Mouse (Mus musculus): ENCODE measurements around the gene Aff4. TPM values are rescaled to one million over a fixed set of nuclear protein-coding genes. Genes with fewer than 3 reads are reported as not detected.
A peak's percentile ranks its signal among the peaks of the same experiment; 100 is the strongest.

Gene Aff4
- polyA plus RNA-seq, 1 experiment from 2014 or later, result 67.4 TPM

DNA sequence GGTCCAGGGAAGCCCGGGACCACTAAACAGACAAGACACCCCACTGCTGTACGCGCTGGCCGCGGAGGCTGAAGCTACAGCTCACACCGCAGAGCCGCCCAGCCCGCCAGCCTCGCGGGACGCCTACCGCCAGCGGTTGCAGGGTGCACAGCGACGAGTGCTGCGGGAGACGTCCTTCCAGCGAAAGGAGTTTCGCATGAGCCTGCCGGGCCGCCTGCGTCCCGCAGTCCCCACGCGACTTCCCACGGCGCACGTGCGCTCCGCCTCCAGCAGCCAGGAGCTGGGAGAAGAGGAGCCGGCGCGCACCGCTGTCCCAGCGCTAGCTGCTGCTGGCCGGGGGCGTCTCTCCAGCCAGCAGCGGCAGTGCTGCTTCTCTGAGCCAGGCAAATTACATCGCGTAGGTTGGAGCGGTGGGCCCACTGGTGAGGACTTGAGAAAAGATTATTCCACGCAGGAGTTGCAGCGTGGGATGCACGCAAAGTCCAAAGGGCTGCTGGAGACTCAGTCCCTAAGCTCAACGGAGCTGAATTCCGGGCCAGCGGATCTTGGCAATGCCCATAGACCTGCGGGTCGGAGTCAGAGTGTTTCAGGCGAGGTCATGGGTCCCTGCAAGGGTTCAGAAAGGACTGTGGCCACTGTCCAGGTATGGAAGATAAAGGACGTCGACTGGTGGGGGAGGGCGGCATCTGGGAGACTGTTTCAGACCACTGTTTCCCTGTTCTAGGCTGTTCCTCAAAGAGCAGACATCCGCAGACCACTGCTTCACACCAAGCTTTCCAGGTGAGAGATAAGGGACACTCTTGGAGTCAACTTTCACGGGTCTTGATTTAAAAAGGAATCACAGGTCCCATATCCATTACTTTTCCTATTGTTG is 113.2 kb downstream of the Aff4 start:
- 7% methylated on average over 55 of the region's 55 CpGs for WGBS
- H3K27me3 ChIP-seq, result peaks cover 66% of the 10 kb centered on the region
- H3K27ac ChIP-seq, result no peak overlapping the region
- ATAC-seq (ENCODE audit: insufficient number of reproducible peaks, insufficient read depth, low FRiP score, low TSS enrichment, low read depth), result no peak
- no peaks in the 10 kb centered on the region for H3K9me3 ChIP-seq
- peak overlapping the region; percentile 86 for H3K4me2 ChIP-seq
- peaks cover 4% of the 10 kb centered on the region; the same call in 1 of the 2 replicates for H3K36me3 ChIP-seq
- H3K4me3 ChIP-seq (replicated peaks), result peak overlapping the region; percentile 40
- H3K4me1 ChIP-seq (replicated peaks), result peaks cover 25% of the 10 kb centered on the region
- peak overlapping the region; percentile 44 for H3K9ac ChIP-seq (replicated peaks)

- H3K4me1 ChIP-seq (replicated peaks), result peaks cover 39% of the 10 kb centered on the region
- no peaks in the 10 kb centered on the region for H3K9me3 ChIP-seq
- peak overlapping the region; percentile 24 for H3K4me3 ChIP-seq (replicated peaks)
- H3K27me3 ChIP-seq, result peaks cover 76% of the 10 kb centered on the region
- ATAC-seq (ENCODE audit: insufficient number of reproducible peaks, insufficient read depth, low FRiP score, low TSS enrichment, low read depth), result peak; percentile 18; the same call in 1 of the 2 replicates
- no peak overlapping the region; the same call in 1 of the 2 replicates for H3K9ac ChIP-seq (replicated peaks)
- H3K36me3 ChIP-seq, result peaks cover 4% of the 10 kb centered on the region; the same call in 1 of the 2 replicates
- 8% methylated on average over 40 of the region's 40 CpGs for WGBS
- H3K27ac ChIP-seq, result no peak overlapping the region
- peak overlapping the region; percentile 56 for H3K4me2 ChIP-seq
Observed at GRCm38 (mm10) chr11:53466231-53466971, 115.8 kb downstream of the Aff4 start.

GRCm38 (mm10) chr11:53469294-53469967 is 118.8 kb downstream of the Aff4 start:
- H3K36me3 ChIP-seq, result peaks cover 4% of the 10 kb centered on the region; the same call in 1 of the 2 replicates
- H3K9me3 ChIP-seq, result no peaks in the 10 kb centered on the region
- H3K4me2 ChIP-seq, result peak overlapping the region; percentile 55
- H3K4me3 ChIP-seq (replicated peaks), result no peak overlapping the region; the same call in 1 of the 2 replicates
- 38% methylated on average over 16 of the region's 16 CpGs for WGBS
- H3K9ac ChIP-seq (replicated peaks), result no peak overlapping the region
- ATAC-seq (ENCODE audit: insufficient number of reproducible peaks, insufficient read depth, low FRiP score, low TSS enrichment, low read depth), result no peak
- H3K27ac ChIP-seq, result peak overlapping the region; percentile 80
- peaks cover 24% of the 10 kb centered on the region for H3K4me1 ChIP-seq (replicated peaks)
- H3K27me3 ChIP-seq, result peaks cover 56% of the 10 kb centered on the region

- H3K4me1 ChIP-seq (replicated peaks), result peaks cover 24% of the 10 kb centered on the region
- peak within 1 kb of the TSS; percentile 74 for H3K27ac ChIP-seq
- H3K4me3 ChIP-seq (replicated peaks), result peak within 1 kb of the TSS; percentile 22
- peak; percentile 70; the same call in 1 of the 2 replicates for ATAC-seq (ENCODE audit: insufficient number of reproducible peaks, insufficient read depth, low FRiP score, low TSS enrichment, low read depth)
- H3K27me3 ChIP-seq, result peaks cover 56% of the 10 kb centered on the region
- H3K4me2 ChIP-seq, result peak within 1 kb of the TSS; percentile 55
- H3K36me3 ChIP-seq, result no peaks in the 10 kb centered on the region; the same call in 1 of the 2 replicates
- H3K9me3 ChIP-seq, result no peaks in the 10 kb centered on the region
- H3K9ac ChIP-seq (replicated peaks), result 0 out of 2 replicates have a peak within 1 kb of the TSS, but pooled peaks have one; percentile 8
- 4% methylated on average over 29 of the region's 29 CpGs for WGBS
Observed at GRCm38 (mm10) chr11:53469968-53470695, 119.5 kb downstream of the Aff4 start, which contains the start of gene Gm9837. TSS of gene Gm9837 (minus strand) at chr11:53470479.

Small RNA genes lying within 50 kb of the gene (microRNA-seq; reads per million reads assigned to microRNA genes)
- not detected for gene Mir6920

Other genes starting within 250 kb of the Aff4 start
- 108 and 118 TPM in 2 replicates for gene Hspa4, start 50.4 kb upstream of the Aff4 start, polyA plus RNA-seq (2016; fragmentation: Nextera tagmentation; extraction: Ambion mirVana)
- 21.0 and 22.5 TPM in 2 replicates for gene Zcchc10, start 26.2 kb upstream of the Aff4 start, polyA plus RNA-seq (2016; fragmentation: Nextera tagmentation; extraction: Ambion mirVana)
- 0.44 TPM in 1 of 2 replicates, not detected in the other for gene Leap2, start 72.3 kb downstream of the Aff4 start, polyA plus RNA-seq (2016; fragmentation: Nextera tagmentation; extraction: Ambion mirVana)
- gene Uqcrq, start 80.0 kb downstream of the Aff4 start, polyA plus RNA-seq (2016; fragmentation: Nextera tagmentation; extraction: Ambion mirVana), result 461 and 512 TPM in 2 replicates
- 1.2 and 1.9 TPM in 2 replicates for gene Gdf9, start 80.2 kb downstream of the Aff4 start, polyA plus RNA-seq (2016; fragmentation: Nextera tagmentation; extraction: Ambion mirVana)
- gene Gm10447, start 106.3 kb downstream of the Aff4 start, polyA plus RNA-seq (2016; fragmentation: Nextera tagmentation; extraction: Ambion mirVana), result 0.36 and 0.38 TPM in 2 replicates
- 6.3 and 6.8 TPM in 2 replicates for gene Shroom1, start 106.4 kb downstream of the Aff4 start, polyA plus RNA-seq (2016; fragmentation: Nextera tagmentation; extraction: Ambion mirVana)
- gene Gm9837, start 119.6 kb downstream of the Aff4 start, polyA plus RNA-seq (2016; fragmentation: Nextera tagmentation; extraction: Ambion mirVana), result not detected in 2 replicates
- not detected in 2 replicates for gene Gm9945, start 129.3 kb downstream of the Aff4 start, polyA plus RNA-seq (2016; fragmentation: Nextera tagmentation; extraction: Ambion mirVana)
- 0.24 and 0.32 TPM in 2 replicates for gene Sowaha, start 129.4 kb downstream of the Aff4 start, polyA plus RNA-seq (2016; fragmentation: Nextera tagmentation; extraction: Ambion mirVana)
- gene Sept8, start 168.4 kb downstream of the Aff4 start, polyA plus RNA-seq (2016; fragmentation: Nextera tagmentation; extraction: Ambion mirVana), result 36.7 and 41.8 TPM in 2 replicates
- gene Kif3a, start 216.5 kb downstream of the Aff4 start, polyA plus RNA-seq (2016; fragmentation: Nextera tagmentation; extraction: Ambion mirVana), result 80.7 and 84.6 TPM in 2 replicates

Data from limb, embryonic 12.5 days (tissue).